Mouse (Mus musculus) spleen, postnatal 4 days (tissue): ENCODE results near the gene Rbms3.

Experiments
- DNase-seq, 2 experiments: peaks; one replicate each; pipeline ENCODE4 v3.0.0; 2022; ENCODE audit warnings: low spot score in 2 of 2

The Rbms3 gene

DNA sequence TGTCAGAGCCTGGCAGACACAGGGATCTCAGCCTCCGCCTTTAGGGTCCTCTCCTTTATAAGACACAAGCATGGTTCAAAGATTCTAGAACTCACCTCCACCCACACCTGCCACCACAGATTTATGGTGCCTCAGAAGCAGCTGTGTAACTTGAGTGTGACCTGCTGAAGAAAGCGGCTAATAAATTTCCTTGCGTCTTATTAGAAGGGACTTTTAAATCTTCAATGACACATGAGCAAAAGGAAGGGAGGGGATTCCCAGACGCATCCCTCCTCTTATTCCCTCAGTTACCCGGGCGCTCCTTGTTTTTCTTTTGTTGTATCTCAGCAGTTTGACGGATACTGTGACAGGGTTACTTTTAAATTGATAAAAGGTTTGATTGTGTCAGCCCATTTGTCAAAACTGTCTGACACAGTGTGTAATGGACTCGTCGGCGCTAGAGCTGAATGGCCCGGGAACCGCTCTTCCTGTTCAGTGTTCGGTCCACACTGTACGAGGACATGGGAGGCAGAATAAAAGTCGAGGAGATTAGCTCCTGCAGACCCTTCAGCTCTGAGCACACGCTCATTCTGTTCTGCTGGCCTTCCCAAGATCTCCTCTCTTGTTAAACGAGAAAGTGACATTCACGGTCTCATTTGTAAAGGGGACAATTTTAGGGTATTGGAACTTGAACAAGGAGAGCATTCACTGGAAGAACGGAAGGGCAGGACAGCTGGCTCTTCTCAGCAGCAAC lies 527.3 kb downstream of the Rbms3 start:
- no peak for DNase-seq

DNA sequence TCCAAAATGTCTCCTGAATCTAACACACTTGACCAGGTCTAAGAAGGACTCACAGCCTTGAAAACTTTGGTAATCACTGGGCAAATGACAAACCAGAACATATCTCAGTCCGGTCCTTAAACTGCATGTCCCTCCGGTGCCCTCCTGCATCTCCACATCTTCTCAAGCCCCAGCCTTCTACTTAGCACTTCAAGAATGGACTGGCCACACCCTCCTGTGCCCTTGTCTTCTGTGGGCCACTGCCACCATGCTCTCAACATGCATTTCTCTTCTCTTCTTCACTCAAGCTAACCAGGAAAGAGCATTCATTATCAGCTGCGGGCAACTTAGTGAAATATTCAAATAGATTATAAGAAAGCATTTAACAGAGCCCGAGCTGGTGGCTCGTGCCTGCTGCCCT lies 529.5 kb downstream of the Rbms3 start:
- DNase-seq, result no peak

GRCm38 (mm10) chr9:117093551-117093950 lies 536.2 kb downstream of the Rbms3 start:
- DNase-seq, result no peak

DNA sequence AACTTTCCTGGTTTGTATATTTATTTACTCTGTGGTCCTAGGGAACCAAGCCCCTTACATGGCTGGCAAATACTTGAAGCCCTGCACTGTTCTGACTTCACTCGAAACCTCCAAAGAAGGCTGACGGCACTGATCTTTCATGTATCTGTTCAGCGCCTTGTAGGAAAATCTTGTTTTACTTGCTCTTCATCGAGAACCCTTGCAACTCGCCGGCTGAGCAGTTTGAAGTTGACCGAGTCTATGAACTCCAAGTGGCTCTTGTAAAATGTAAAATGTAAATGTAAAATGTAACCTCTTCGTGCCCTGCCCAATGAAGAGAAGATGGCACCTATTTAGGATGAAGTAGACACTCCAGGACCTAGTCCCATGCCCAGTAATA lies 537.5 kb downstream of the Rbms3 start:
- DNase-seq, result no peak

GRCm38 (mm10) chr9:117091253-117092176 lies 538.2 kb downstream of the Rbms3 start:
- no peak for DNase-seq

- DNase-seq, result no peak
Observed at GRCm38 (mm10) chr9:117089409-117090147, 540.1 kb downstream of the Rbms3 start.

DNA sequence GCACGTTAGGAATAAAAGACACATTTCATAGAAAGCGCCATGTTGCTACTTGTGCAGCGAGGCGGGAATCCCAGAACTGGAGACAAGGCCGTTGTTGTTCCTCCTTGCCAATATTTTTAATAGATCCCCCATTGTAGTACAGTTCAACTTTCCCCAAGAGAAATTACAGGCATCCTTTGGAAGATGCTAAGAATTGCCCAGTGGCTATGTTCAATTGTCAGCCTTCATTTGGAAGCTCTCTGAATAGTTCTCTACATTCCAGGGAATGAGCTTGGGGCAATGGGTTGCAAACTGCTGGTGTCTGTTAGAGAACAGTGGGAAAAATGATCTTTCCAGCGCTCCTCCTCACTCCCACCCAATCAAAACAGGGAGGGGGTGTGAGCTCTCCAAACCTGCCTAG lies 541.4 kb downstream of the Rbms3 start:
- no peak for DNase-seq

GRCm38 (mm10) chr9:117085706-117086105 lies 544.0 kb downstream of the Rbms3 start:
- DNase-seq, result no peak

- DNase-seq, result no peak
Observed at GRCm38 (mm10) chr9:117084471-117084870, 545.2 kb downstream of the Rbms3 start.

- DNase-seq, result no peak
Observed at GRCm38 (mm10) chr9:117079471-117079870, 550.2 kb downstream of the Rbms3 start.

DNA sequence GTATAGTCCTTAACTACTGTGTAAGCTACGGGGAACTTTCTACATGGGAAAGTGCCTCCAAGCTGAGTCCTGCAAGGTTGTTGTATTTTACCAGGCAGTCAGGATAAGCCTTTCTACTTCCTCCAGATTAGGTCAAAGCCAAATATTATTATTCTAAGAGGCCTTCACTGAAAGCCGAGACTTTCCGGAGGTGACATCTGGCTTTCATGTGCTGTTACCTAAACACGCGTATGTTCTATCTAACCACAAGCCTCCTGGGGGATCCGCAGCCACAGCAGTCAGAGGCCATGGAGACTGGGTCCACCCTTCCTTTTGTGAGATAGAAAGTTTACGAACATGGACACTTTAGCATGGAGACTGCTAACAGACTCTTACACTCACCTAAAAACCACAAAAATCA lies 552.2 kb downstream of the Rbms3 start:
- DNase-seq, result no peak

- DNase-seq, result no peak
Observed at GRCm38 (mm10) chr9:117076785-117077184, 552.9 kb downstream of the Rbms3 start.

GRCm38 (mm10) chr9:117072433-117073099 lies 557.1 kb downstream of the Rbms3 start:
- no peak for DNase-seq

DNA sequence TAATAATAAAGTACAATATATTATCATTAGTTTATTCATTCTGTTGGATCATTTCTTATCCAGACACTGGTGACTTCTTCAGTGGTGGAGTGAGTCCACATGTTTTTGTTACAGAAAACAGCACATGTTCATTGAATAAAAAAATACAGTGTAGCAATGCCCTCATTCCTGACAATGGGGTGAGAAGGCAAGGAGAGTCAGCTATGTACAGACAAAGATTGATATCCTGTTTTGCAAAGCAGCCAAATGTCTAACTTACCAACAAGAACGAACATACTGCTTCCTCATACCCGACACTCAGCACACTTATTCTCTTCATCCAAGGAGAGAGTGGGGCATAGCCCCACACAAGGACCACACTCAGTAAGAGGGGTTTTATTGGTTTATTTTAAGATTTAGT lies 559.1 kb downstream of the Rbms3 start:
- DNase-seq, result no peak

DNA sequence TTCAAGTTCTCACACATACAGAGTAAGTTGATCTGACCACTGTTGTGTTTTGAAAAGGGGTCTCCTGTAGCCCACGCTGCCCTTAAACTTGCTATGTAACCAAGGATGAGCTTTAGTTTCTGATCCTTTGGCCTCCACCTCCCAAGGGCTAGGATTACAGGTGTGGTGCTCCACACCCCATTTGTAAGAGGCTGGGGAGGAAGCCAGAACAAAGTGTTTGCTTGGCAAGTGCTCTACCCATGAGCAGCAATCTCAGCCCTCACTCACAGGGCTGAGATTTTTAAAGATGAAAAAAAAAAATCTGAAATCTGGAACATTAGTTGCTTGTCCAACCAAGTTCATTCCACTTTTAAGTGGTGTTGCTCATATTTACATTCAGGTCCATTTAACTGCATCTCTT lies 560.5 kb downstream of the Rbms3 start:
- no peak for DNase-seq

GRCm38 (mm10) chr9:117067703-117068419 lies 561.9 kb downstream of the Rbms3 start:
- DNase-seq, result no peak

GRCm38 (mm10) chr9:117066502-117066901 lies 563.2 kb downstream of the Rbms3 start:
- no peak for DNase-seq

DNA sequence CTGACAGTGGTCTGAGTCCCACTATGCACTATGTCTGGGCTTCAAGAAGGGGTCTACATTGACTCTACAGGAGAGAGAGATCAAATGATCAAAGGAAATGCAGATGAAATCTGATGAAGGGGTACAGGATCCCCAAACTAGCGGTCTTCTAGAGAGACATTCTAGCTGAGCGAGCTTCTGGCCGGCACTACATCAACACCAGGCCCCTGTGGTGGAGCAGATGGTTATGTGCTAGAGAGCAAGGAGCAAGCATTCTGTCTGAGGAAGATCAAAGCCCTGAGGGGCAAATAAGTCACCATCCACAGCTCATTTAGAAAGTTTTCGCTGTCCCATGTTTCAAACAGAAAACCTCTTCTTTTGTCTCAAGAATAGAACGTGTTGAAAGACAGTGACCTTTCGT lies 564.1 kb downstream of the Rbms3 start:
- DNase-seq, result no peak

GRCm38 (mm10) chr9:117059586-117059985 lies 570.1 kb downstream of the Rbms3 start:
- DNase-seq, result no peak

GRCm38 (mm10) chr9:117059135-117059534 lies 570.6 kb downstream of the Rbms3 start:
- no peak for DNase-seq

DNA sequence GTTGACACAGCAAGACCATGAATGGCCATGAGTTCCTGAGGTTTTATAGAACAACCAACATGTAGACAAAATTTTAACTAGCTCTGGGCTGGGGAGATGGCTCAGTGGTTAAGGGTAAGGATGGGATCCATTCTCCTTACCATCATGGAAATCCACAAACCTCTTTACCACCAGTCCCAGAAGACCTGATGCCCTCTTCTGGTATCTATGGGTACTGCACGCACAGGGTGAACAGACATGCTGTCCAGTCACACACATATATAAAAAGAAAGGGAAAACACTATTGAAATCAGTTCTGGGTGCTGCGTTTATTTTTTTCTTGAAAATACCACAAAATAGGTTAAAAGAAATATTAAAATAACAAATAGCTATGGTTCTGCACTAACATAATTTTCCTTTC lies 577.8 kb downstream of the Rbms3 start:
- no peak for DNase-seq
